Mouse (Mus musculus) activated CD4-positive, CD25-positive, alpha-beta regulatory T cell, adult 4 months (primary cell): ENCODE results near the gene Eml1. TPM values are rescaled to one million over a fixed set of nuclear protein-coding genes. Genes with fewer than 3 reads are reported as not detected.
"Not testable (repeated sequence)": the region's sequence is repeated elsewhere in the genome, so short reads cannot be mapped to it uniquely, and the experiment has no call there.

Source experiments
- ATAC-seq: one replicate; pipeline ENCODE4 v1.8.0; 2017
- polyA plus RNA-seq, 2 experiments: library from polyadenylated mRNA; unstranded; fragments of 100-300 nt; shearing (Covaris generic); gene quantifications; one replicate each; pipeline ENCODE4 v1.2.1; 2017

Gene Eml1
- polyA plus RNA-seq, 2 experiments from 2014 or later = 0.38 TPM; not detected in 1

GRCm38 (mm10) chr12:108480704-108481365, 110.1 kb downstream of the Eml1 start:
- no peak for ATAC-seq

- no peak for ATAC-seq
Observed at GRCm38 (mm10) chr12:108489076-108489475, 118.3 kb downstream of the Eml1 start.

GRCm38 (mm10) chr12:108489741-108490140, 119.0 kb downstream of the Eml1 start:
- ATAC-seq = no peak

GRCm38 (mm10) chr12:108490336-108490735, 119.6 kb downstream of the Eml1 start:
- ATAC-seq = no peak

GRCm38 (mm10) chr12:108490954-108491353, 120.2 kb downstream of the Eml1 start:
- no peak for ATAC-seq

- ATAC-seq = no peak
Observed at GRCm38 (mm10) chr12:108494011-108494541, 123.3 kb downstream of the Eml1 start.

GRCm38 (mm10) chr12:108495455-108496235, 124.9 kb downstream of the Eml1 start:
- no peak for ATAC-seq

GRCm38 (mm10) chr12:108503064-108503463, 132.3 kb downstream of the Eml1 start:
- no peak for ATAC-seq

- ATAC-seq = no peak
Observed at GRCm38 (mm10) chr12:108503582-108503981, 132.8 kb downstream of the Eml1 start.

- ATAC-seq = no peak
Observed at GRCm38 (mm10) chr12:108505846-108506245, 135.1 kb downstream of the Eml1 start.

GRCm38 (mm10) chr12:108507046-108507445, 136.3 kb downstream of the Eml1 start:
- not testable (repeated sequence) for ATAC-seq

GRCm38 (mm10) chr12:108510571-108510970, 139.8 kb downstream of the Eml1 start:
- no peak for ATAC-seq

- ATAC-seq = no peak
Observed at GRCm38 (mm10) chr12:108511009-108511408, 140.3 kb downstream of the Eml1 start.

- ATAC-seq = no peak
Observed at GRCm38 (mm10) chr12:108515464-108515863, 144.7 kb downstream of the Eml1 start.

GRCm38 (mm10) chr12:108519374-108519773, 148.6 kb downstream of the Eml1 start:
- no peak for ATAC-seq

- no peak for ATAC-seq
Observed at GRCm38 (mm10) chr12:108529214-108529613, 158.5 kb downstream of the Eml1 start.

- no peak for ATAC-seq
Observed at GRCm38 (mm10) chr12:108534484-108534883, 163.7 kb downstream of the Eml1 start.

GRCm38 (mm10) chr12:108536461-108536860, 165.7 kb downstream of the Eml1 start:
- ATAC-seq = no peak

- ATAC-seq = no peak
Observed at GRCm38 (mm10) chr12:108541088-108541487, 170.3 kb downstream of the Eml1 start.

GRCm38 (mm10) chr12:108546508-108547153, 175.9 kb downstream of the Eml1 start:
- no peak for ATAC-seq

- ATAC-seq = no peak
Observed at GRCm38 (mm10) chr12:108547251-108547875, 176.6 kb downstream of the Eml1 start.

- no peak for ATAC-seq
Observed at GRCm38 (mm10) chr12:108551731-108552130, 181.0 kb downstream of the Eml1 start.

GRCm38 (mm10) chr12:108553079-108553478, 182.3 kb downstream of the Eml1 start:
- ATAC-seq = no peak
